Mouse (Mus musculus) hindbrain, embryonic 12.5 days (tissue): ENCODE measurements at regions not wholly inside any gene's neighbourhood (a gene's known extent, or its start where the extent isn't known, plus 50 kb on each side); places are given as distances from the start of the nearest gene placed in this dataset.

Experiments used
- ATAC-seq: fragments of 200-750 bp; cut with Nextera tagmentation; 2 replicates; pipeline ENCODE4 v1.8.0; 2017; ENCODE audit warnings: moderate TSS enrichment; ENCODE audit not compliant: low FRiP score
- H3K27ac ChIP-seq: fragments of 300-500 bp; sonication (generic); 2 replicates; pipeline ENCODE4 v1.5.1; 2016; ENCODE audit warnings: mild to moderate bottlenecking
- H3K27me3 ChIP-seq: fragments of 300-500 bp; sonication (generic); 2 replicates; pipeline ENCODE4 v1.6.1; 2016; ENCODE audit warnings: mild to moderate bottlenecking
- H3K36me3 ChIP-seq: fragments of 300-500 bp; sonication (generic); 2 replicates; pipeline ENCODE4 v1.6.1; 2016; ENCODE audit warnings: mild to moderate bottlenecking
- H3K4me1 ChIP-seq: fragments of 300-500 bp; sonication (generic); 2 replicates; pipeline ENCODE4 v1.6.1; 2016
- H3K4me2 ChIP-seq: fragments of 300-500 bp; sonication (generic); replicated peaks from 2 replicates; pipeline ENCODE4 v1.6.1; 2016; ENCODE audit warnings: mild to moderate bottlenecking
- H3K4me3 ChIP-seq: fragments of 300-500 bp; sonication (generic); 2 replicates; pipeline ENCODE4 v1.5.1; 2016; ENCODE audit warnings: mild to moderate bottlenecking
- H3K9ac ChIP-seq: fragments of 300-500 bp; sonication (generic); 2 replicates; pipeline ENCODE4 v1.6.1; 2016; ENCODE audit warnings: mild to moderate bottlenecking, moderate library complexity
- H3K9me3 ChIP-seq: fragments of 300-500 bp; sonication (generic); replicated peaks from 2 replicates; pipeline ENCODE4 v1.6.1; 2016; ENCODE audit warnings: mild to moderate bottlenecking
- WGBS: fragments of 180-500 bp; shearing (Covaris S2); methylation state at CpG from one replicate; pipeline ENCODE4 v1.1.7; 2016; 5-methylcytosine and 5-hydroxymethylcytosine counted together

DNA sequence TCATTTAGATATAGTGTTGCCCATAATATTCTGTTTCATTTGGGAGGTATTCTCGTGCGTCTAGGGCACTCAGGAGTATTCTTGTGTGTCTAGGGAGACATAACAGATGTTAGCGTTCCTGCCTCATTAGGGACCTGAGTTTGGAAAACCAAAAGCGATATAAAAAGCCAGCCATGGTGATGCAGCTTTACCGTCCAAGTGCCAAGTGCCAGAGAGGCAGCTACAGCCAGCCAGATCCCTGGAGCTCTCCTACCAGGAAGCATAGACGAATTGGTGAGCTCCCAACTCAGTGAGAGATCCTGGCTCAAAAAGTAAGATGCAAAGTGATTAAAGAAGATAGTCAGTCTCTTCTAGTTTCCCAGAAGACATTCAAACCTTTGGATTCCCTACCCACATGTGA, 308.3 kb upstream of the Sox9 start:
- no peak overlapping the region for H3K27ac ChIP-seq

DNA sequence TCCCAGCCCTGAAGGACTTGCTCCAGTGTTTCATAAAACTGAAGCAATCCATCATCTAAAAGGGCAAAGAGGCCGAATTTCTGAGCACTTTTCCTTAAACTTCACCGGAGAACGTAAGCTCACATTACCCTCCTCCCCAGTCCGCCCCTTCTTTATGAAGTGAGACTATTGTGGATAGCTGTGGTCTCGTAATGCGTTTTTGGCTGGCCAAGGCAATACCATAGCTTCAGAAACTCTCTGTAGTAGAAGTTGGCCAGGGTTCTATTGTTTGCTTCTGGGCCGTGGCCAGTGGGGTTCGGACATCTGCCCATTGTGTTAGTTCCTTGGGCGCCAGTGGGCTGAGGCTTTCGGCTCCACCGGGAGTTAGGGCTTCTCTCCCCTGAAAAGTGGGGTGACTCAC, 301.7 kb upstream of the Sox9 start:
- H3K27me3 ChIP-seq, result no peaks in the 10 kb centered on the region

More for the DNA sequence above, 308.3 kb upstream of the Sox9 start:
- 81% methylated on average over 6 of the region's 6 CpGs for WGBS
- no peak overlapping the region for H3K4me2 ChIP-seq
- peaks cover 5% of the 10 kb centered on the region; the same call in 1 of the 2 replicates for H3K4me1 ChIP-seq
- H3K4me3 ChIP-seq, result no peak overlapping the region
- H3K9me3 ChIP-seq, result no peaks in the 10 kb centered on the region
- H3K9ac ChIP-seq, result no peak overlapping the region
- H3K27me3 ChIP-seq, result no peaks in the 10 kb centered on the region
- no peaks in the 10 kb centered on the region for H3K36me3 ChIP-seq
- ATAC-seq, result no peak

DNA sequence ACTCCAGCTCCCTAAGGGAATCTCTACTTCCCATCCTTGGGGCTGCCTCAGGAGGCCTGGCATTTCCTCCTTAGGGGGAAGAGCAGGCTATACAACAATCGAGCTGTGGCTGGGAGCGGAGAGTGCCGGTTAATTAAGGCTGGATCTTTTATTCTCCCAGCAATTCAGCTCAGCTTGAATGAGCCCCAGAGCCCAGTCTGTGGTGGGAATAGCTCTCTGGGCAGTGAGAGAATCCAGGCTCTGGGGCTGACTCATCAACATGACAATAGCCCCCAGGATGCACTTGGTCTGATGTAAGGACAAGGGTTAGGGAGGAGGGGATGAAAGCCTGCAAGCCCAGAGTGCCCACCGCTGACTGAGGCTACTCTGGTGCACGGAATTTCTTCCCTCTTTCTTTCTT, 280.2 kb upstream of the Sox9 start:
- H3K27ac ChIP-seq, result peak overlapping the region; percentile 44; the same call in 1 of the 2 replicates
- peaks cover 9% of the 10 kb centered on the region for H3K4me1 ChIP-seq
- WGBS, result 7% methylated on average over 5 of the region's 5 CpGs
- no peak overlapping the region for H3K4me3 ChIP-seq
- H3K36me3 ChIP-seq, result no peaks in the 10 kb centered on the region
- H3K4me2 ChIP-seq, result 0 out of 2 replicates have a peak overlapping the region, but pooled peaks have one; percentile 4
- ATAC-seq, result peak; percentile 98
- no peaks in the 10 kb centered on the region for H3K27me3 ChIP-seq
- H3K9ac ChIP-seq, result no peak overlapping the region
- no peaks in the 10 kb centered on the region for H3K9me3 ChIP-seq

More for the DNA sequence above, 301.7 kb upstream of the Sox9 start:
- no peak for ATAC-seq
- H3K9me3 ChIP-seq, result no peaks in the 10 kb centered on the region
- H3K9ac ChIP-seq, result no peak overlapping the region
- peak overlapping the region; percentile 21 for H3K4me2 ChIP-seq
- no peak overlapping the region for H3K4me3 ChIP-seq
- H3K4me1 ChIP-seq, result peaks cover 9% of the 10 kb centered on the region; the same call in 1 of the 2 replicates
- H3K36me3 ChIP-seq, result no peaks in the 10 kb centered on the region
- H3K27ac ChIP-seq, result no peak overlapping the region
- 63% methylated on average over 11 of the region's 11 CpGs for WGBS

DNA sequence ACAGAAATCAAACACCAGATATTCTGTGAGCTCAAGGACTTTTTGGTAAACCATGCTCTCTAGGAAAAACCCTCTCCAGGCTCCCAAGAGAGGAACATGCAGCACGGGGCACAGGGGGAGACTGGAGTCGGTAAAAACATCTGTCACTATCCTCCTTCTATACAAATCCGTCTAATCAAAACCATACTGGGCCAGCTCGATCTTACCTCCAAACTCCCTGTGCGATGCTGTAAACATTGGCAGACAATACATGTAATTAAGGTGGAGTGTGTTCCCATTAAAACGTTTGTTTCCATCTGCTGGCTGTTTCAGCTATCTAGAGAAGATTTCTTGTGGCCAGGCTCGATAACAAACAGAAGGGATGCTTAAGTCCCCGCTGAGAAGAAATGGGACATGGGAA, 262.9 kb upstream of the Sox9 start:
- ATAC-seq, result no peak
- Histone ChIP-seq H3K4me3 (no peak overlapping the region), H3K9ac (no peak overlapping the region), H3K4me2 (no peak overlapping the region), H3K4me1 (no peaks in the 10 kb centered on the region), H3K36me3 (no peaks in the 10 kb centered on the region), H3K27me3 (no peaks in the 10 kb centered on the region), H3K27ac (no peak overlapping the region), H3K9me3 (no peaks in the 10 kb centered on the region)
- WGBS, result 66% methylated on average over 8 of the region's 8 CpGs

DNA sequence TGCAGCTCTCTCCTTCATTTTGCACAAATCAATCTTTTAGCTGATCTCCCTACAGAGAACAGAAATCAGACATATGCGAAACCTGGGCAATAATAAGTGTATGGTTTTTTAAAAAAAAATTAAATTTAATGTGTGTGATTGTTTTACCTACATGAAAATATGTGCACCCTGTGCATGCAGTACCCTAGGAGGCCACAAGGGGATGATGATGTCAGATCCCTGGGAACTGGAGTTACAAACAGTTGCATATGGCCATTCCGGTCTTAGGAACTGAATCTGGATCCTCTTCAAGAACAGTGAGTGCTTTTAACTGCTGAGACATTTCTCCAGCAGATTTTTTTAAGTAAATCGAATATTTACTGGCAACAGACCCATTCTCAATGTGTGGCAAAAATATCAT, 257.0 kb upstream of the Sox9 start:
- Histone ChIP-seq H3K4me3 (no peak overlapping the region), H3K9me3 (no peaks in the 10 kb centered on the region), H3K36me3 (no peaks in the 10 kb centered on the region), H3K4me2 (no peak overlapping the region), H3K27me3 (no peaks in the 10 kb centered on the region), H3K9ac (no peak overlapping the region), H3K27ac (no peak overlapping the region), H3K4me1 (peaks cover under 1% of the 10 kb centered on the region; the same call in 1 of the 2 replicates)
- ATAC-seq, result no peak
- 93% methylated on average over 3 of the region's 3 CpGs for WGBS

DNA sequence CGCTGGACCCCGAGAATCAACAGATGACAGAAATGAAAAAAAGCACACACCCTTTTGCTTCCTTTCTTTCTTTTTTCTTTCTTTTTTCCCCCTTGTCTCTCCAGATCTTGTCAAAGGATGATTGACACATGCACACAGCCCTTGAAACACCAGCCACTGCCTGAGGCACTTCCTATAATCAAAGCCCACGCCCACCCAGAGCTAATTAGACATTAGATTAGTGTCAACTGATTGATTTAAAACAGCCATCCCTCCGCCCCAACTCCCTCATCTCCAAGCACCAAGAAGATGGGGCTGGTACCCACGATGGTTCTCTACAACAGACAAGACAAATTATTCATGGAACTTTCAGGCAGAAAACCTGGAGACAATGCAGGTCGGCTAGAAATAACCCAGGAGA, 239.5 kb upstream of the Sox9 start:
- no peak for ATAC-seq
- WGBS, result 26% methylated on average over 6 of the region's 6 CpGs
- H3K4me2 ChIP-seq, result no peak overlapping the region
- no peaks in the 10 kb centered on the region for H3K36me3 ChIP-seq
- no peak overlapping the region for H3K27ac ChIP-seq
- no peak overlapping the region for H3K4me3 ChIP-seq
- no peaks in the 10 kb centered on the region for H3K9me3 ChIP-seq
- H3K27me3 ChIP-seq, result no peaks in the 10 kb centered on the region
- no peak overlapping the region for H3K9ac ChIP-seq
- peaks cover 23% of the 10 kb centered on the region for H3K4me1 ChIP-seq

DNA sequence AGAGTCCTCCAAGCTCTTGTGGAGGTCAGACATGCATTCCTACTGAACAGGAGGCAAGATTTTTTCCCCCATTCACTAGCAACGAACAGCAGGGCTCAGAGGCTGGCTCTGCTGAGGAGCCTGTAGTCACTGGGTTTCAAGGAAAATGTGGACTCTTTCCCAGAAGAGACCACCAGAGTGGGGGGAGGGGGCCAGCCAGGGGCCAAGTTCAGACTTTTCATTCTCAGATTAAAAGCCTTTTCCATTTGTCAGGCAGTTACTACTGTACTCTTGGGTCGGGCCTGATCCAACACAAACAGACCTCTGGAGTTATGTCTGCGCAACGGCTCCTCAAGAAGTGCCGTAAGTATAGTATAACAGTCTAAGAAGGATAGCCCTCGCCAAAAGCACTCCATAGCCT, 238.6 kb upstream of the Sox9 start:
- no peak overlapping the region for H3K9ac ChIP-seq
- WGBS, result 76% methylated on average over 6 of the region's 6 CpGs
- no peak for ATAC-seq
- H3K4me3 ChIP-seq, result no peak overlapping the region
- H3K4me1 ChIP-seq, result peaks cover 23% of the 10 kb centered on the region
- H3K27me3 ChIP-seq, result no peaks in the 10 kb centered on the region
- no peaks in the 10 kb centered on the region for H3K36me3 ChIP-seq
- H3K9me3 ChIP-seq, result no peaks in the 10 kb centered on the region
- no peak overlapping the region for H3K4me2 ChIP-seq
- H3K27ac ChIP-seq, result no peak overlapping the region

DNA sequence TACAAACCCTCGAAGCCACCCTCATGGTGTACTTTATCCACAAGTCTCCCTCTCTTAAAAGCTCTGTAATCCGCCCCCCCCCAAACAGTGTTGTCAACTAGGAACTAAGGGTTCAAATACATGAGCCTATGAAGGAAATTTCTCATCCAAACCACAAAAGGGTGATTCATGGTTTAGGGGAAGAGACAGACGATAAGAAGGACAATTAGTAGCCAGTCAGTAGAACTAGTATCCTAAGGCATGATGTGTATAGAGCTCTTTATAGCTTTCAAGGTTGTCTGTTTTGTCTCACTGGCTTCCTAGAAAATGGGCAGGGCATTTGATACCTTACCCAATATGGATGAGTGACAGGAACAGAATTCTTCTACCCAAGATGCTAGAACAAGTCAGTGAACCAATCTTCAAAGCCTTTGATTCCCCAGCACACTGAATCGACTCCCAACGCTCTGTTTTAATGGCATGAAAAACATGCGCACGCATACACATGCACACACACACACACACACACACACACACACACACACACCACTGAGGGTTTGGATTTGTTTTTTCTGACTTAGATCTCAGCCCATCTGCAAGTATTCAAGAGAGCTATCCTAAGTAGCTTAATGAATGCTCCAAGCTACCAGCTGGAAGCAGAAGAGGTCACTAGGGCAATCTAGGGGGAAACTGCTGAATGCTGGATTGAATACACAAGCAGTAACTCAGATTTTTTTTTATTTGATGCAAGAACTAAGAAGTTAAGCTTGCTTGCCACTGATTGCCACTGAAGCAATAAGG, 236.6 kb upstream of the Sox9 start:
- Histone ChIP-seq H3K4me2 (no peak overlapping the region), H3K27me3 (no peaks in the 10 kb centered on the region), H3K36me3 (no peaks in the 10 kb centered on the region), H3K27ac (no peak overlapping the region), H3K9me3 (no peaks in the 10 kb centered on the region), H3K4me1 (peaks cover 23% of the 10 kb centered on the region), H3K4me3 (no peak overlapping the region), H3K9ac (no peak overlapping the region)
- no peak for ATAC-seq
- WGBS, result 70% methylated on average over 7 of the region's 7 CpGs

DNA sequence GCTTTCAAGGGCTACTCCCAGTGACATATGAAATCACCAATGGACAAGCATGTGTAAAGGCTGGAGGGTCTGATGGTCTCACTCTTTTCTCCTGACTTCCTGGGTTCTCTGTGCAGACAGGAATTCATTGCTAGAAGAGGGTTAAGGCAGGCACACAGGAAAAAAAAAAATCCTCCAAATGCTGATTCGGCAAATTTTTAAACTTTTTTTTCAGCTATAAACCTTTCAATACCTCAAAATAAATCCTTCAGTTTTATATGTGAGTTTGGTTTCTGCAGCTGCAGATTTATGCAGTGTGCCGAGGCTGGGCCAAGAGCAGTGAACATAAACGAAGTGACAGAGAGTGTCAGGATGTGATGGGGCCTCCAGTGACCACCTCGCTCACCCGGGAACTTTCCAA, 235.9 kb upstream of the Sox9 start:
- Histone ChIP-seq H3K9me3 (no peaks in the 10 kb centered on the region), H3K36me3 (no peaks in the 10 kb centered on the region), H3K4me2 (no peak overlapping the region), H3K27ac (no peak overlapping the region), H3K27me3 (no peaks in the 10 kb centered on the region), H3K4me1 (peaks cover 23% of the 10 kb centered on the region), H3K4me3 (no peak overlapping the region), H3K9ac (no peak overlapping the region)
- ATAC-seq, result no peak
- 76% methylated on average over 5 of the region's 5 CpGs for WGBS

DNA sequence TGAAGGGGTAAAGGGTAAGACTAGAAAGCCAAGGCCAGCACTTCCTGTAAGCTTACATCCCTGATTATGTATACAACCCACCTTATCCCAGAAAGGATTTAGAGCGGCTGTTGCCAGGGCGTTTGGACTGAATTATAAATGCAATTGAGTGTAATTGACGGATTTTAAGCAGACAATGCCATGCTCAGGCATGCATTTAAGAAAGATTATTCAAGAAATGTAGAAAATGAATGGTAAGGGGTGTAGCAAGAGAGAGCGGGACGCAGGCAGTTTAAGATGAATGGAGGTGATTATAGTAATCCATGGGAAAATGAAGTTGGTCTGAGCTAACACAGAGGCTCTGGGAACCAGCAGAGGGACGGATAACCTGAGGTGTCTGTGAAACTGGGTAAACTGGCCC, 229.2 kb upstream of the Sox9 start:
- H3K36me3 ChIP-seq, result no peaks in the 10 kb centered on the region
- ATAC-seq, result no peak
- no peak overlapping the region for H3K4me3 ChIP-seq
- H3K27ac ChIP-seq, result no peak overlapping the region
- no peak overlapping the region for H3K9ac ChIP-seq
- 62% methylated on average over 6 of the region's 6 CpGs for WGBS
- H3K27me3 ChIP-seq, result no peaks in the 10 kb centered on the region
- no peaks in the 10 kb centered on the region for H3K9me3 ChIP-seq
- peaks cover 3% of the 10 kb centered on the region; the same call in 1 of the 2 replicates for H3K4me1 ChIP-seq
- no peak overlapping the region for H3K4me2 ChIP-seq

DNA sequence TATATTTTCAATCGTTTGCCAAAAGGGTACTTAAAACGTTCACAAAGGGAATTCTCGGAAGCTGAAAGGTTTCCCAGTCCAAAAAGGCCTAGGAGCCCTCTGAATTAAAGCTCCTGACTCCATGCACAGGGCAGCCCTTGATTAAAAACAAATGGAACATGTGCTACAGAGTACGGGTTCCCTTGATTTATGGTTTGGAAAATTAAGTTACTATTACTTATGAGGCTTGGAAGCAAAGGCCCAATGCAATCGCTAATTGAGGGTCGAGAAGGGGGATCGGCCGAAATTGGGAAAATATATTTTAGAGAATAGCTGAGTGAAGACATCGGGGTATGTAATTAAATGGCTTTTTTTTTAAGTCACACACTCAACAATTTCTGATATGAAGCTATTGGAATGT, 219.0 kb upstream of the Sox9 start:
- WGBS, result 84% methylated on average over 9 of the region's 9 CpGs
- Histone ChIP-seq H3K9me3 (peaks cover 3% of the 10 kb centered on the region; the same call in 1 of the 2 replicates), H3K36me3 (no peaks in the 10 kb centered on the region), H3K4me3 (no peak overlapping the region), H3K4me2 (no peak overlapping the region), H3K27me3 (no peaks in the 10 kb centered on the region), H3K4me1 (no peaks in the 10 kb centered on the region), H3K9ac (no peak overlapping the region), H3K27ac (no peak overlapping the region)
- no peak for ATAC-seq

DNA sequence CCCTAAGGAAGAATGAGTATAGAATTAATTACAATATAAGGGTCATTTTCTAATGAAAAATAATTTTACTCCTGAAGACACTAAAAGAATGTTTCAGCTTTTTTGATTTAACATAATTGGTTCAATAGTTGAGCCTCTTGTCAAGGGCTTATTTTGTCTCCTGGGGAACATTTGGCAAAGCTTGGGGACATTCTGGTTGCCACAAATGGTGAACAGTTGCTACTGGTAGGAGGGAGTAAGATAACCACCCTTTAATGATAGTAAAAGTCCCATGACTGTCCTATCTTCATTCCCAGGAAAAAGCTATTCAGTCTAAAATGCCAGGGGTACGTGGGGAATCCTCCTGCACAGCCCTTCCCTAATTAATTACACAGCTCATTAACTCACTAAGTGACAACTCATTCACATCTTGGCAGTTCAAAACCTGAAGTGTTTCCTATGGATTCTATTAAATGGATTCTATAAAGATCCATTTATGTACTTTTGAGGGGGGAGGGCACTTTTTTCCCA, 217.3 kb upstream of the Sox9 start:
- Histone ChIP-seq H3K27me3 (no peaks in the 10 kb centered on the region), H3K4me3 (no peak overlapping the region)
- WGBS, result 17% methylated on average over 1 of the region's 1 CpGs

DNA sequence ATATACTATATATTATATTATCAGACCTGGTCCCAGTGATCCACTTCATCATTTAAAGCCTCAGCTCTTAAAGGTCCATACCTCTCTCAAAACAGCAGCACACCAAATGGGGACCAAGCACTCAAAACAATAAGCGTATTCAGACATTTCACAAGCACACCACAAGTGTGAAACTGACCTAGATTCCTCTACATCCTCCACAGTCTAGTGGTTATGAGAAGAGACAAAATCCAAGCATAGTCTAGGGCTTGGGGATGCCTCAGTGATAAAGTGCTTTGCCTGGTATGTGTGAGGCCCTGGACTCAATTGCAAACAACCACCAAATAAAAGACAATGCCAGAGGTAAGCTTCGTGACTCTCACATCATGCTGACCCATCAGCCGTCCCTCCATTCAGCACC, 216.0 kb upstream of the Sox9 start:
- ATAC-seq, result no peak
- no peaks in the 10 kb centered on the region for H3K27me3 ChIP-seq
- 94% methylated on average over 3 of the region's 3 CpGs for WGBS
- no peak overlapping the region for H3K4me2 ChIP-seq
- no peaks in the 10 kb centered on the region for H3K9me3 ChIP-seq
- H3K4me1 ChIP-seq, result no peaks in the 10 kb centered on the region
- no peak overlapping the region for H3K9ac ChIP-seq
- H3K27ac ChIP-seq, result no peak overlapping the region
- H3K4me3 ChIP-seq, result no peak overlapping the region
- no peaks in the 10 kb centered on the region for H3K36me3 ChIP-seq

More for the DNA sequence above, 217.3 kb upstream of the Sox9 start:
- H3K27ac ChIP-seq, result no peak overlapping the region
- H3K9me3 ChIP-seq, result no peaks in the 10 kb centered on the region
- H3K9ac ChIP-seq, result no peak overlapping the region
- no peak overlapping the region for H3K4me2 ChIP-seq
- ATAC-seq, result no peak
- no peaks in the 10 kb centered on the region for H3K4me1 ChIP-seq
- no peaks in the 10 kb centered on the region for H3K36me3 ChIP-seq
